Mouse (Mus musculus): Measurements from ENCODE around the gene Mapk8. TPM values are rescaled to one million over a fixed set of nuclear protein-coding genes. Genes with fewer than 3 reads are reported as not detected.

The Mapk8 gene
- polyA plus RNA-seq, 1 experiment from 2014 or later = 25.9 TPM

- Histone ChIP-seq H3K4me1 (peaks cover 6% of the 10 kb centered on the region; the same call in 1 of the 2 replicates), H3K4me2 (replicated peaks) (no peak overlapping the region), H3K9me3 (no peaks in the 10 kb centered on the region), H3K36me3 (no peaks in the 10 kb centered on the region), H3K4me3 (no peak overlapping the region), H3K9ac (replicated peaks) (no peak overlapping the region), H3K27me3 (no peaks in the 10 kb centered on the region; the same call in 1 of the 2 replicates), H3K27ac (replicated peaks) (no peak overlapping the region)
- WGBS = 76% methylated on average over 5 of the region's 5 CpGs
- no peak for ATAC-seq (ENCODE audit: low FRiP score, low read depth)
These were observed 108.3 kb downstream of the Mapk8 start for GRCm38 (mm10) chr14:33338684-33339083.

- Histone ChIP-seq H3K4me3 (no peak overlapping the region), H3K4me2 (replicated peaks) (no peak overlapping the region), H3K36me3 (no peaks in the 10 kb centered on the region), H3K9ac (replicated peaks) (no peak overlapping the region), H3K4me1 (peaks cover 6% of the 10 kb centered on the region; the same call in 1 of the 2 replicates), H3K27me3 (no peaks in the 10 kb centered on the region), H3K27ac (replicated peaks) (no peak overlapping the region), H3K9me3 (no peaks in the 10 kb centered on the region)
- 73% methylated on average over 6 of the region's 6 CpGs for WGBS
- ATAC-seq (ENCODE audit: low FRiP score, low read depth) = no peak
These were observed 111.2 kb downstream of the Mapk8 start for GRCm38 (mm10) chr14:33335733-33336132.

- H3K36me3 ChIP-seq = no peaks in the 10 kb centered on the region
- H3K9me3 ChIP-seq = no peaks in the 10 kb centered on the region
- H3K9ac ChIP-seq (replicated peaks) = no peak overlapping the region
- H3K27ac ChIP-seq (replicated peaks) = no peak overlapping the region
- peaks cover 6% of the 10 kb centered on the region; the same call in 1 of the 2 replicates for H3K4me1 ChIP-seq
- no peak for ATAC-seq (ENCODE audit: low FRiP score, low read depth)
- H3K27me3 ChIP-seq = no peaks in the 10 kb centered on the region
- no peak overlapping the region for H3K4me3 ChIP-seq
- H3K4me2 ChIP-seq (replicated peaks) = no peak overlapping the region
- 80% methylated on average over 4 of the region's 4 CpGs for WGBS
These were observed 112.6 kb downstream of the Mapk8 start for GRCm38 (mm10) chr14:33334402-33334801.

GRCm38 (mm10) chr14:33333833-33334232, 113.1 kb downstream of the Mapk8 start:
- no peak overlapping the region for H3K4me3 ChIP-seq
- no peak overlapping the region for H3K27ac ChIP-seq (replicated peaks)
- no peak overlapping the region for H3K4me2 ChIP-seq (replicated peaks)
- no peaks in the 10 kb centered on the region; the same call in 1 of the 2 replicates for H3K27me3 ChIP-seq
- H3K9me3 ChIP-seq = no peaks in the 10 kb centered on the region
- ATAC-seq (ENCODE audit: low FRiP score, low read depth) = no peak
- peaks cover 6% of the 10 kb centered on the region; the same call in 1 of the 2 replicates for H3K4me1 ChIP-seq
- no peak overlapping the region for H3K9ac ChIP-seq (replicated peaks)
- no peaks in the 10 kb centered on the region for H3K36me3 ChIP-seq
- WGBS = 86% methylated on average over 4 of the region's 4 CpGs

GRCm38 (mm10) chr14:33331627-33332026, 115.3 kb downstream of the Mapk8 start:
- H3K27ac ChIP-seq (replicated peaks) = no peak overlapping the region
- H3K4me1 ChIP-seq = peaks cover 14% of the 10 kb centered on the region; the same call in 1 of the 2 replicates
- ATAC-seq (ENCODE audit: low FRiP score, low read depth) = no peak
- H3K4me3 ChIP-seq = no peak overlapping the region
- H3K9me3 ChIP-seq = no peaks in the 10 kb centered on the region
- no peak overlapping the region for H3K4me2 ChIP-seq (replicated peaks)
- no peaks in the 10 kb centered on the region for H3K36me3 ChIP-seq
- no peak overlapping the region for H3K9ac ChIP-seq (replicated peaks)
- H3K27me3 ChIP-seq = no peaks in the 10 kb centered on the region; the same call in 1 of the 2 replicates
- WGBS = 41% methylated on average over 4 of the region's 4 CpGs

- no peaks in the 10 kb centered on the region for H3K36me3 ChIP-seq
- H3K27ac ChIP-seq (replicated peaks) = no peak overlapping the region
- H3K4me2 ChIP-seq (replicated peaks) = no peak overlapping the region
- H3K4me1 ChIP-seq = peaks cover 14% of the 10 kb centered on the region; the same call in 1 of the 2 replicates
- H3K9me3 ChIP-seq = no peaks in the 10 kb centered on the region
- no peak overlapping the region for H3K4me3 ChIP-seq
- H3K27me3 ChIP-seq = no peaks in the 10 kb centered on the region; the same call in 1 of the 2 replicates
- 62% methylated on average over 4 of the region's 4 CpGs for WGBS
- H3K9ac ChIP-seq (replicated peaks) = no peak overlapping the region
- ATAC-seq (ENCODE audit: low FRiP score, low read depth) = no peak
These were observed 116.0 kb downstream of the Mapk8 start for GRCm38 (mm10) chr14:33330986-33331385.

GRCm38 (mm10) chr14:33329297-33329805, 117.6 kb downstream of the Mapk8 start:
- Histone ChIP-seq H3K4me2 (replicated peaks) (no peak overlapping the region), H3K4me3 (no peak overlapping the region), H3K36me3 (no peaks in the 10 kb centered on the region), H3K9me3 (no peaks in the 10 kb centered on the region), H3K4me1 (peaks cover 8% of the 10 kb centered on the region; the same call in 1 of the 2 replicates), H3K9ac (replicated peaks) (no peak overlapping the region), H3K27ac (replicated peaks) (no peak overlapping the region), H3K27me3 (no peaks in the 10 kb centered on the region; the same call in 1 of the 2 replicates)
- ATAC-seq (ENCODE audit: low FRiP score, low read depth) = no peak
- WGBS = 82% methylated on average over 5 of the region's 5 CpGs

- peaks cover 8% of the 10 kb centered on the region; the same call in 1 of the 2 replicates for H3K4me1 ChIP-seq
- H3K27me3 ChIP-seq = peaks cover 4% of the 10 kb centered on the region
- H3K9me3 ChIP-seq = no peaks in the 10 kb centered on the region
- no peak overlapping the region for H3K4me3 ChIP-seq
- no peak overlapping the region for H3K27ac ChIP-seq (replicated peaks)
- H3K4me2 ChIP-seq (replicated peaks) = no peak overlapping the region
- ATAC-seq (ENCODE audit: low FRiP score, low read depth) = no peak
- H3K36me3 ChIP-seq = no peaks in the 10 kb centered on the region
- no peak overlapping the region for H3K9ac ChIP-seq (replicated peaks)
- 45% methylated on average over 5 of the region's 5 CpGs for WGBS
These were observed 118.6 kb downstream of the Mapk8 start for GRCm38 (mm10) chr14:33328369-33328768.

Other genes starting within 250 kb of the Mapk8 start
- gene Arhgap22, start 233.1 kb downstream of the Mapk8 start, polyA plus RNA-seq (2016; fragmentation: Nextera tagmentation; extraction: Ambion mirVana) = 0.75 and 0.89 TPM in 2 replicates
- 0.13 TPM in 1 of 2 replicates, not detected in the other for gene Frmpd2, start 24.5 kb upstream of the Mapk8 start, polyA plus RNA-seq (2016; fragmentation: Nextera tagmentation; extraction: Ambion mirVana)
- 0.05 TPM in 1 of 2 replicates, not detected in the other for gene Ptpn20, start 142.0 kb upstream of the Mapk8 start, polyA plus RNA-seq (2016; fragmentation: Nextera tagmentation; extraction: Ambion mirVana)